Mouse (Mus musculus) layer of hippocampus, postnatal 25 days (tissue): ENCODE measurements around the gene Arhgdib. TPM values are rescaled to one million over a fixed set of nuclear protein-coding genes. Genes with fewer than 3 reads are reported as not detected.
"Not testable (repeated sequence)": the region's sequence is repeated elsewhere in the genome, so short reads cannot be mapped to it uniquely, and the experiment has no call there.

Experiments used
- DNase-seq, 2 experiments: peaks; one replicate each; pipeline ENCODE4 v3.0.0; 2022; ENCODE audit warnings: mixed read lengths in 2 of 2, low spot score in 1 of 2; ENCODE audit errors: extremely low spot score in 1 of 2
- total RNA-seq, 2 experiments: library from RNA; stranded (reverse); gene quantifications; 2 replicates each; pipeline ENCODE4 v1.2.3; 2021

The Arhgdib gene
- total RNA-seq, 2 experiments from 2014 or later = 8.8 to 11.3 TPM

- DNase-seq = no peak
These were observed 47.0 kb downstream of the Arhgdib start for GRCm38 (mm10) chr6:136894532-136895339.

DNA sequence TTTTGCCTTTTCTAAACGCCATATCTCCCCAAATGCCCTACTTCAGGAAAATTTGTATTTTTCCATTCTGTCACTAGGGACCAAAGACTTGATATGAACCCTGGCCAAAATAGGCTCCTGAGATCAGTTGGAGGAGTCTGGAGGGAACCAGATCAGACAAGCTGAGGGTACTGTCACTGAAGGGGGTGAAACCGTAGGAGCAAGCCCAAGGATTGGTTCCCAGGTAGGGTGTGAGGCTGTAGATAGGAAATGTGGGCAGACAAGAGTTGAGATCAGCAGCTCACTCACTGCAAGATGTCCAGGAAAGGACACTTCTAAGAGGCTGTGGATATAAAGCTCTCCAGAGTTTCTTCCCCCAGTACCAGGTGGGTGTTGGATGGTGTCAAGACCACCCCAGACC, 49.7 kb downstream of the Arhgdib start:
- DNase-seq = no peak

DNA sequence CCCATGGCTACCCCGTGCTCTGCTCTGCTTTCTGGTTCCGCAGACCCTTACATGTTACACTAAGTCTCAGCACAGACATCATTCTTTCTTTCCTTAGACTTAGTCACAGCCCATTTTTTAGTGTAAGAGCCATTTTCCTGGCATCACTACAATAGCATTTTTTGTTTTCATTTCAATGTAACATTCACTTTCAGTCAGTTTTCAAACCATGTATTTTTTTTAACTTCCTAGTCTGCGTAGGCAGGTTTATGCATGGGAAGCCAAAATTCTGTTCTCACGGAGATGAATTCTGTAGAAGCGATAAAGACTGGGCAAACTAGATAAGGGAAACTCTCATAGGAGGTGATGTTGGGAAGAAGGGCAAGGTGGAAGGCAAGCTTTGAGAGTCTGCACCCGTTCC, 52.1 kb downstream of the Arhgdib start:
- no peak for DNase-seq

GRCm38 (mm10) chr6:136889067-136889466, 52.6 kb downstream of the Arhgdib start:
- no peak for DNase-seq

DNA sequence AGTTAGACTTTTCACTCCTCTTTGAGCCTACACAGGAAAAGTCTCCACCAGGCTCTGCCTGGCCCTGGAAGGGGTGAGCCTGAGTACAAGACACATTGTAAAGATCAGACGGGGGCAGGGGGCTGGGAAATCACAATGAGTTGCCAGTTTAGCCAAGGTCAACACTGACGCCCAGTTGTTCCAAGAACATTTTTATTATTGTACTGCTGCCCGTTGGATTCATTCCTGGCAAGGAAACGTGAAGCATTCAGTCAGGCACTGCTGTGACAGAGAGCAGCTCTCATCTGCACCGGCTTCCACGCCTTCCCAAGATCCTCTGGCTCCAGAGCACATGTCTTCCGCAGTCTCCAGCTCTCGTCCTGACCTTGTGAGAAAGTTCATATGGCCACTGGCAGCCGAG, 53.8 kb downstream of the Arhgdib start:
- DNase-seq = no peak

DNA sequence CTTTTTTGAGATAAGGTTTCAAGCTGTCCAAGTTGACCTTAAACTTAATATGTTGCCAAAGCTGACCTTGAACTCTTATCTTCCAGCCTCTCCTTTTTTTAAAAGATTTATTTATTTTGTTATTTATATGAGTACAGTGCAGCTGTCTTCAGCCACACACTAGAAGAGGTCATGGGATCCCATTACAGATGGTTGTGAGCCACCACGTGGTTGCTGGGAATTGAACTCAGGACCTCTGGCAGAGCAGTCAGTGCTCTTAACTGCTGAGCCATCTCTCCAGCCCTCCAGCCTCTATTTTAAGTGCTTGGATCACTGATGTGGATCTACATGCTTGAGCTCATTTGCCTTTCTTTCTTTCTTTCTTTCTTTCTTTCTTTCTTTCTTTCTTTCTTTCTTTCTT, 56.9 kb downstream of the Arhgdib start:
- DNase-seq = not testable (repeated sequence)

DNA sequence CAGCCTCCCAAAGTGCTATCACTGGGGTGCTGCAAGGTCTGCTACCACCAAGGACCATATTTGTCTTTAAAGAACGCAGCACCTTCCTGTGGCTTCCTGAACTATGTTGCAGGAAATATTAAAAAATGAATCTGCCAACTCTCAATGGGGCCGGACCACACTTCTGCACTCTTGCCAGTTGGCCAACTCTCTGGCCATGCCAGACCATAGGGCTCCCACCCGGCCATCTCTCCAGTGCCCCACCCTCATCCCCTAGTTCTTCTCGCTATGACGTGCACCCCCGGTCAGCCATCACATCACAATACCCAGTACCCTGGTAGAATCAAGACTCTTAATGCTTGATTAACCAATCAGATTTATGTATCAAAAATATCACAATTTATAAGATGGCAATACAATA, 57.7 kb downstream of the Arhgdib start:
- no peak for DNase-seq

DNA sequence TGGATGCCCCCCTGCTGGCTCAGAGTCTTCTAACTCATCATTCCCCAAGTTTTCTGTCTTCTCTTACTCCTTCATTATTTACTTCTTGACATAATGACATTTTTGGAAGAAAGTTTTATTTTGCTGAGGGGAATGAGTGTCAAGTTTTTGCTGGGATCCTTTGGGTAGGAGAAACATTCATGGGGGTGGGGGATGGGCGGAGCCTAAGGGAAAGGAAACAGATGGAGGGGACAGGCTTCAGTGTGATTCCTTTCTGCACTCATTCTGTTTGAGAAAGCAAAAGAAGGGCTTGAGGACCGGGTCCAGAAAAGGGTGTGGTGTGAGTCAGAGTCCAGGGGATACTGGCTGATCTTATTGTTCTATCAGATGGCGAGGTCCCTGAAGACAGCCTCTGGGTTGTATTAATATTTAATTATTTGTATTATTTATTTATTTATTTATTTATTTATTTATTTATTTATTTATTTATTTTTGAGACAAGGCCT, 58.2 kb downstream of the Arhgdib start:
- DNase-seq = no peak

DNA sequence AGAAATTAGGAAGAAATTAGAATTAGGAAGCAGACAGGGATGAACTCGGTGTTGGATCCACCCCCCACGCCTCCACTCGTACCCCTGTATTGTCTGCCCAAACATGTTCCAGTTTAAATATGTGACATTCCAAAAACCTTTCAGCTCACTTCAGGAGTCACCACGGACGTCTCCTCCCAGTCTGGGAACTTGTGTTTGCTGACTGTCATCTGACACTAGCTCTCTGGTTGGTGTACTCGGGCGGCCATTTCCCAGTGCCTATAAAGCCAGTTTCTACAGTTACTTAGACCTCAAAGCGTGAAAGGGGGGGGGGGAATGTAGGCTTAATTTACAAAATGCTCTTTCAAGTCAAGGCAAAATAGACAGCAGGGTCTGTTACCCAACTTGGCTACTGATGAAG, 60.0 kb downstream of the Arhgdib start:
- DNase-seq = no peak

- no peak for DNase-seq
These were observed 66.0 kb downstream of the Arhgdib start, which contains the start of gene Mgp for GRCm38 (mm10) chr6:136875670-136876069. TSS of gene Mgp (minus strand) at chr6:136875823.

DNA sequence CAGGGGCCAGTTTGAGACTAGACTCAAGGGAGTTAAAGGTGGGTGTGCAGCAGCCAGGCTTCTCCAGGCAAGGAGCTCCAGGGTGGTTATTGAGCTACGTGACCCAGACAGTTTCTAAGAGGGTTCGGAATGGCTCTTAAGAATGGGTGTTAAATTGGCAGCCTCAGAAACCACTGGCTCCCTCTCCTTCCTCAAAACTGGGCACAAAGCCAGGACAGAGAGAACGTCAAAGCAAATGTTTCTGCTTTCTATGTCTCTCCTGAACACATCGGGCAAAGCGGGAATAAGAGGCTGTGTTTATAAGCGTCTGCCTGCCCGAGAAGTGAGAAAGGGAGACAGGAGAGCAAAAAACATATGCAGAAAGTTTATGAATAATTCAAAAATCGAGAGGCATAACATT, 67.1 kb downstream of the Arhgdib start:
- DNase-seq = no peak

Other genes with a start within 250 kb of the Arhgdib start
- gene Gucy2c, start 160.1 kb downstream of the Arhgdib start, total RNA-seq = under 1 TPM; 0.56 to 0.79 TPM
- gene Hist4h4, start 137.5 kb downstream of the Arhgdib start, total RNA-seq = 10 to 100 TPM; 11.6 to 12.4 TPM
- gene H2afj, start 133.7 kb downstream of the Arhgdib start, total RNA-seq = 10 to 100 TPM; 80.0 to 81.9 TPM
- 1 to 10 TPM; 2.0 to 3.0 TPM for gene BC049715, start 114.3 kb downstream of the Arhgdib start, total RNA-seq
- gene Wbp11, start 113.7 kb downstream of the Arhgdib start, total RNA-seq = 100 to 1,000 TPM; 138 to 141 TPM
- gene Smco3, start 106.4 kb downstream of the Arhgdib start, total RNA-seq = 10 to 100 TPM in 1 of 2 experiments, 1 to 10 TPM in 1; 5.2 to 10.5 TPM
- not detected for gene Art4, start 84.2 kb downstream of the Arhgdib start, total RNA-seq
- gene Mgp, start 66.1 kb downstream of the Arhgdib start, total RNA-seq = 10 to 100 TPM; 18.6 to 25.4 TPM
- under 1 TPM; 0.52 to 0.85 TPM for gene Erp27, start 19.7 kb downstream of the Arhgdib start, total RNA-seq
- gene Pde6h, start 18.1 kb downstream of the Arhgdib start, total RNA-seq = 1 to 10 TPM; 1.2 TPM
- gene Rerg, start 228.6 kb upstream of the Arhgdib start, total RNA-seq = 10 to 100 TPM; 38.4 to 39.2 TPM